Mouse (Mus musculus): Measurements from ENCODE around the gene Slc25a42. TPM values are rescaled to one million over a fixed set of nuclear protein-coding genes. Genes with fewer than 3 reads are reported as not detected.

Slc25a42 gene
- polyA plus RNA-seq (2012; fragmentation: generic; extraction: Trizol): 10 to 100 TPM in 1 of 2 experiments, under 1 TPM in 1; 0.89 to 18.9 TPM

GRCm38 (mm10) chr8:70212112-70213055 is at the start of gene Slc25a42:
TSS of gene Slc25a42 (minus strand) at chr8:70212305.

GRCm38 (mm10) chr8:70234080-70234780 is 22.1 kb upstream of the Slc25a42 start, which contains the start of the genes Sugp2 and Armc6:
TSS of gene Sugp2 (plus strand) at chr8:70234226.
TSS of gene Armc6 (minus strand) at chr8:70234466.

GRCm38 (mm10) chr8:70172043-70172681 is 39.9 kb downstream of the Slc25a42 start, which contains the start of gene Tmem161a:
TSS of gene Tmem161a (plus strand) at chr8:70172356.

GRCm38 (mm10) chr8:70139026-70139857 is 72.9 kb downstream of the Slc25a42 start, which contains the start of the genes Rfxank, Borcs8 and Mef2b:
TSS of gene Rfxank (minus strand) at chr8:70139154.
TSS of gene Borcs8 (plus strand) at chr8:70139499.
TSS of gene Mef2b (plus strand) at chr8:70139711.

Other genes starting within 250 kb of the Slc25a42 start
- gene Gatad2a, start 215.9 kb downstream of the Slc25a42 start, polyA plus RNA-seq (2012; fragmentation: generic; extraction: Trizol): 10 to 100 TPM; 18.8 to 24.7 TPM
- gene Mau2, start 169.6 kb downstream of the Slc25a42 start, polyA plus RNA-seq (2012; fragmentation: generic; extraction: Trizol): 10 to 100 TPM in 1 of 2 experiments, 1 to 10 TPM in 1; 8.4 to 34.1 TPM
- gene Sugp1, start 169.5 kb downstream of the Slc25a42 start, polyA plus RNA-seq (2012; fragmentation: generic; extraction: Trizol): 10 to 100 TPM; 24.7 to 34.4 TPM
- gene Tm6sf2, start 139.4 kb downstream of the Slc25a42 start, polyA plus RNA-seq (2012; fragmentation: generic; extraction: Trizol): 1 to 10 TPM in 1 of 2 experiments, under 1 TPM in 1; 0.15 to 1.4 TPM
- gene Hapln4, start 128.8 kb downstream of the Slc25a42 start, polyA plus RNA-seq (2012; fragmentation: generic; extraction: Trizol): 1 to 10 TPM in 1 of 2 experiments, under 1 TPM in 1; 0.66 to 1.2 TPM
- under 1 TPM; under 0.01 to 0.06 TPM for gene Ncan, start 91.4 kb downstream of the Slc25a42 start, polyA plus RNA-seq (2012; fragmentation: generic; extraction: Trizol)
- gene Nr2c2ap, start 81.0 kb downstream of the Slc25a42 start, polyA plus RNA-seq (2012; fragmentation: generic; extraction: Trizol): 10 to 100 TPM; 28.9 to 68.0 TPM
- gene Rfxank, start 73.2 kb downstream of the Slc25a42 start, polyA plus RNA-seq (2012; fragmentation: generic; extraction: Trizol): 10 to 100 TPM in 1 of 2 experiments, 1 to 10 TPM in 1; 7.9 to 19.7 TPM
- 10 to 100 TPM; 44.4 to 92.4 TPM for gene Borcs8, start 72.8 kb downstream of the Slc25a42 start, polyA plus RNA-seq (2012; fragmentation: generic; extraction: Trizol)
- under 1 TPM; 0.19 to 0.79 TPM for gene Mef2b, start 72.6 kb downstream of the Slc25a42 start, polyA plus RNA-seq (2012; fragmentation: generic; extraction: Trizol)
- 10 to 100 TPM; 20.8 to 81.8 TPM for gene Tmem161a, start 39.9 kb downstream of the Slc25a42 start, polyA plus RNA-seq (2012; fragmentation: generic; extraction: Trizol)
- gene Sugp2, start 21.9 kb upstream of the Slc25a42 start, polyA plus RNA-seq (2012; fragmentation: generic; extraction: Trizol): 10 to 100 TPM in 1 of 2 experiments, 1 to 10 TPM in 1; 10.0 to 33.2 TPM
- gene Armc6, start 22.2 kb upstream of the Slc25a42 start, polyA plus RNA-seq (2012; fragmentation: generic; extraction: Trizol): 10 to 100 TPM; 33.5 to 33.9 TPM
- gene Homer3, start 70.5 kb upstream of the Slc25a42 start, polyA plus RNA-seq (2012; fragmentation: generic; extraction: Trizol): 10 to 100 TPM; 28.6 to 58.1 TPM
- gene Ddx49, start 90.2 kb upstream of the Slc25a42 start, polyA plus RNA-seq (2012; fragmentation: generic; extraction: Trizol): 10 to 100 TPM; 61.1 to 69.1 TPM
- gene Cope, start 90.2 kb upstream of the Slc25a42 start, polyA plus RNA-seq (2012; fragmentation: generic; extraction: Trizol): 100 to 1,000 TPM; 192 to 229 TPM
- gene Cers1, start 103.5 kb upstream of the Slc25a42 start, polyA plus RNA-seq (2012; fragmentation: generic; extraction: Trizol): 1 to 10 TPM in 1 of 2 experiments, under 1 TPM in 1; 0.94 to 8.5 TPM
- 1 to 10 TPM; 1.5 to 8.3 TPM for gene Gdf1, start 117.5 kb upstream of the Slc25a42 start, polyA plus RNA-seq (2012; fragmentation: generic; extraction: Trizol)
- gene Upf1, start 141.0 kb upstream of the Slc25a42 start, polyA plus RNA-seq (2012; fragmentation: generic; extraction: Trizol): 10 to 100 TPM in 1 of 2 experiments, 1 to 10 TPM in 1; 9.7 to 46.9 TPM
- gene Comp, start 161.3 kb upstream of the Slc25a42 start, polyA plus RNA-seq (2012; fragmentation: generic; extraction: Trizol): 1 to 10 TPM in 1 of 2 experiments, under 1 TPM in 1; 0.02 to 2.4 TPM
- 10 to 100 TPM in 1 of 2 experiments, 1 to 10 TPM in 1; 5.7 to 21.4 TPM for gene Crtc1, start 227.3 kb upstream of the Slc25a42 start, polyA plus RNA-seq (2012; fragmentation: generic; extraction: Trizol)

Data from C3H10T1/2 (cell line).